Comparison of ENCODE assay signal across 14 mouse cellular contexts in the genomic region with DNA sequence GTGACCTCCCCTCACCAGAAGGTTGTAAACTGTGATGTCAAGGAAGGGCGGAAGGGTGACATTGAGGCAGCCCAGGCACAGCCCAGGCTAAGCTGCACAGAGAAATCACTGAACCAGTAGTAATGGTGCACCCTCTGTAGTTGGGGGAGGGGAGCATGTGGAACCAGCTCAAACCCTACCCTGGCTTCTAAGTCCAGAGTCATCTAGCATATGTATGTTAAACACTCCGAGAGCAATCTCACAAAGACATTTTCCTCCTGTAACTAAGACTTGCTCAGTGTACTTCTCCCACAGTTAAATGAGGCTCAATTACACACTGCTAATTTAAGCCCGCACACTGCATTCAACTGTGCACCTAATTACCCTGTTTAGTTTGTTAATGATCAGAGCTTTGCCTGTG.
DNase-seq lines count a peak whose midpoint lies in the region; ATAC-seq lines count a peak whose summit lies in the region.
"Had no signal": no experiment of that assay in that cellular context is flagged by ENCODE, and none has a peak within 500 bp of the region (broad histone marks: within the 10 kb centered on the region; RNA-seq: fewer than 3 reads in every experiment).

No protein-coding gene starts in this region.

- H3K4me3 ChIP-seq in neural tube, embryonic 11.5 days (ENCODE audit: low read depth, low read length) = no peak overlapping the region
- no peak overlapping the region for H3K4me3 ChIP-seq in forebrain, embryonic 14.5 days (ENCODE audit: low read depth, low read length)
- H3K4me3 ChIP-seq in midbrain, embryonic 10.5 days = no peak overlapping the region
- H3K4me3 ChIP-seq: limb, embryonic 12.5 days; lung, embryonic 15.5 days had no signal

- no peaks in the 10 kb centered on the region for H3K9me3 ChIP-seq in neural tube, embryonic 11.5 days (ENCODE audit: control insufficient read depth, low read length)
- H3K9me3 ChIP-seq in forebrain, embryonic 14.5 days (replicated peaks; ENCODE audit: control insufficient read depth, low read length) = no peaks in the 10 kb centered on the region
- H3K9me3 ChIP-seq in midbrain, embryonic 10.5 days (replicated peaks) = no peaks in the 10 kb centered on the region
- H3K9me3 ChIP-seq: limb, embryonic 12.5 days; lung, embryonic 15.5 days had no signal

- WGBS in neural tube, embryonic 11.5 days = 38% methylated on average over 3 of the region's 3 CpGs
- WGBS in forebrain, embryonic 14.5 days = 5% methylated on average over 3 of the region's 3 CpGs
- WGBS in midbrain, embryonic 10.5 days = 64% methylated on average over 3 of the region's 3 CpGs

- H3K27me3 ChIP-seq in neural tube, embryonic 11.5 days (ENCODE audit: control insufficient read depth, insufficient read depth, low read length) = no peaks in the 10 kb centered on the region
- no peaks in the 10 kb centered on the region for H3K27me3 ChIP-seq in forebrain, embryonic 14.5 days (replicated peaks; ENCODE audit: control insufficient read depth, insufficient read depth, low read length)
- no peaks in the 10 kb centered on the region for H3K27me3 ChIP-seq in midbrain, embryonic 10.5 days (ENCODE audit: low read depth, poor library complexity, severe bottlenecking)
- H3K27me3 ChIP-seq: limb, embryonic 12.5 days; lung, embryonic 15.5 days had no signal

- ATAC-seq in neural tube, embryonic 11.5 days (ENCODE audit: insufficient read depth, low FRiP score, low TSS enrichment) = peak; percentile 75
- peak; percentile 83 for ATAC-seq in forebrain, embryonic 14.5 days
- no peak for ATAC-seq in cerebellum, adult (ENCODE audit: insufficient number of reproducible peaks, low FRiP score, low TSS enrichment)

- H3K27ac ChIP-seq in neural tube, embryonic 11.5 days (ENCODE audit: low read depth, low read length) = no peak overlapping the region
- peak overlapping the region; percentile 79 for H3K27ac ChIP-seq in forebrain, embryonic 14.5 days (ENCODE audit: low read depth, low read length)
- peak overlapping the region; percentile 78 for H3K27ac ChIP-seq in midbrain, embryonic 10.5 days (replicated peaks)
- H3K27ac ChIP-seq: limb, embryonic 12.5 days; lung, embryonic 15.5 days had no signal

- no peak overlapping the region for H3K9ac ChIP-seq in neural tube, embryonic 11.5 days (ENCODE audit: low read length)
- no peak overlapping the region for H3K9ac ChIP-seq in forebrain, embryonic 14.5 days (ENCODE audit: low read length)
- H3K9ac ChIP-seq: limb, embryonic 12.5 days; lung, embryonic 15.5 days had no signal

- no peak overlapping the region for H3K4me2 ChIP-seq in neural tube, embryonic 11.5 days (ENCODE audit: low read depth)
- H3K4me2 ChIP-seq in forebrain, embryonic 14.5 days (ENCODE audit: low read length) = no peak overlapping the region
- H3K4me2 ChIP-seq: limb, embryonic 12.5 days; lung, embryonic 15.5 days had no signal

- 0 out of 2 replicates have a peak, but pooled peaks cover 4% of the 10 kb centered on the region for H3K4me1 ChIP-seq in neural tube, embryonic 11.5 days (ENCODE audit: control insufficient read depth, insufficient read depth, low read length)
- peaks cover 37% of the 10 kb centered on the region for H3K4me1 ChIP-seq in forebrain, embryonic 14.5 days (ENCODE audit: control insufficient read depth, insufficient read depth, low read length)
- peaks cover 41% of the 10 kb centered on the region for H3K4me1 ChIP-seq in midbrain, embryonic 10.5 days
- H3K4me1 ChIP-seq: limb, embryonic 12.5 days; lung, embryonic 15.5 days had no signal

- H3K36me3 ChIP-seq in neural tube, embryonic 11.5 days (ENCODE audit: control insufficient read depth, insufficient read depth, low read length) = no peaks in the 10 kb centered on the region
- no peaks in the 10 kb centered on the region for H3K36me3 ChIP-seq in forebrain, embryonic 14.5 days (ENCODE audit: control insufficient read depth, insufficient read depth, low read length)
- H3K36me3 ChIP-seq in midbrain, embryonic 10.5 days = no peaks in the 10 kb centered on the region
- H3K36me3 ChIP-seq: limb, embryonic 12.5 days; lung, embryonic 15.5 days had no signal

- no peak for DNase-seq in neural tube, embryonic 11.5 days (ENCODE audit: low spot score)
- DNase-seq in neural tube, embryonic 10.5 days (ENCODE audit: extremely low spot score, low spot score) = no peak
- DNase-seq in forebrain, embryonic 14.5 days (ENCODE audit: low spot score) = peak; percentile 87
- peak; percentile 17 for DNase-seq in midbrain, embryonic 10.5 days (ENCODE audit: low spot score)
- peak; percentile 69 for DNase-seq in retina, postnatal 1 day
- no peak for DNase-seq in right cerebral cortex, postnatal 10 days (ENCODE audit: low spot score in 2 of 2)
- no peak for DNase-seq in frontal cortex, adult 2 months (ENCODE audit: extremely low spot score in 1 of 2, low spot score in 1 of 2)
- DNase-seq: cerebellum, postnatal 10 days; heart, adult 18-20 months; spleen, adult 18-20 months; thymus, adult 2 months had no signal

Comparison
In these comparisons a context has a peak if more than half of its experiments do, and no peak if none do; other contexts are left out.
1. DNase-seq: peak in forebrain, embryonic 14.5 days (single experiment), midbrain, embryonic 10.5 days (single experiment) and retina, postnatal 1 day (single experiment); none in neural tube, embryonic 11.5 days (single experiment), neural tube, embryonic 10.5 days (single experiment), right cerebral cortex, postnatal 10 days (0 of 2) and frontal cortex, adult 2 months (0 of 2).